Mouse (Mus musculus) MEL (cell line): ENCODE results near the gene Rest.
A peak's percentile ranks its signal among the peaks of the same experiment; 100 is the strongest.

Source experiments
- CTCF ChIP-seq, 3 experiments: IDR thresholded peaks in 2 of 3; conservative IDR thresholded peaks in 1 of 3; 2 replicates each; pipeline ENCODE4 v1.5.1; 2011 to 2012; ENCODE audit warnings: low read length in 3 of 3, low read depth in 2 of 3, mild to moderate bottlenecking in 2 of 3, improper control_type of control experiment in 1 of 3, inconsistent platforms in 1 of 3, mixed read lengths in 1 of 3, moderate library complexity in 1 of 3; ENCODE audit not compliant: control insufficient read depth in 1 of 3, insufficient read depth in 1 of 3, poor library complexity in 1 of 3, severe bottlenecking in 1 of 3
- EP300 ChIP-seq, 2 experiments: IDR thresholded peaks; 2 replicates each; pipeline ENCODE4 v1.6.1; 2011; ENCODE audit warnings: improper control_type of control experiment in 2 of 2, low read length in 2 of 2, low read depth in 1 of 2, mild to moderate bottlenecking in 1 of 2
- ETS1 ChIP-seq: IDR thresholded peaks from 2 replicates; pipeline ENCODE4 v1.6.1; 2012; ENCODE audit warnings: low read depth, mild to moderate bottlenecking, inconsistent platforms, low read length, improper control_type of control experiment, moderate library complexity
- GABPA ChIP-seq: IDR thresholded peaks from 2 replicates; pipeline ENCODE4 v1.6.1; 2012; ENCODE audit warnings: low read depth, mild to moderate bottlenecking, inconsistent platforms, low read length, improper control_type of control experiment, moderate library complexity
- GATA1 ChIP-seq: IDR thresholded peaks from 2 replicates; pipeline ENCODE4 v1.6.1; 2011; ENCODE audit warnings: low read depth, low read length, improper control_type of control experiment
- HCFC1 ChIP-seq: IDR thresholded peaks from 2 replicates; pipeline ENCODE4 v1.6.1; 2012; ENCODE audit warnings: low read depth, mild to moderate bottlenecking, inconsistent platforms, low read length, improper control_type of control experiment, moderate library complexity
- JUND ChIP-seq: IDR thresholded peaks from 2 replicates; pipeline ENCODE4 v1.6.1; 2011; ENCODE audit warnings: low read depth, mild to moderate bottlenecking, improper control_type of control experiment, low read length
- MAX ChIP-seq: IDR thresholded peaks from 2 replicates; pipeline ENCODE4 v1.6.1; 2011; ENCODE audit warnings: low read length, improper control_type of control experiment
- POLR2A ChIP-seq, 2 experiments: IDR thresholded peaks; 2 replicates each; pipeline ENCODE4 v1.6.1; 2011 to 2012; ENCODE audit warnings: low read length in 2 of 2, mild to moderate bottlenecking in 2 of 2, control low read depth in 1 of 2, improper control_type of control experiment in 1 of 2, low read depth in 1 of 2, moderate library complexity in 1 of 2; ENCODE audit not compliant: control insufficient read depth in 1 of 2, insufficient read depth in 1 of 2, poor library complexity in 1 of 2
- POLR2AphosphoS2 ChIP-seq: IDR thresholded peaks from 2 replicates; pipeline ENCODE4 v1.6.1; 2011; ENCODE audit warnings: low read length, improper control_type of control experiment
- POLR2AphosphoS5 ChIP-seq: IDR thresholded peaks from 2 replicates; pipeline ENCODE4 v1.6.1; 2012; ENCODE audit warnings: low read depth, borderline replicate concordance, mild to moderate bottlenecking, inconsistent platforms, low read length, moderate library complexity, mixed read lengths
- ZNF384 ChIP-seq: IDR thresholded peaks from 2 replicates; pipeline ENCODE4 v1.6.1; 2012; ENCODE audit warnings: low read depth, mild to moderate bottlenecking, inconsistent platforms, low read length, improper control_type of control experiment

DNA sequence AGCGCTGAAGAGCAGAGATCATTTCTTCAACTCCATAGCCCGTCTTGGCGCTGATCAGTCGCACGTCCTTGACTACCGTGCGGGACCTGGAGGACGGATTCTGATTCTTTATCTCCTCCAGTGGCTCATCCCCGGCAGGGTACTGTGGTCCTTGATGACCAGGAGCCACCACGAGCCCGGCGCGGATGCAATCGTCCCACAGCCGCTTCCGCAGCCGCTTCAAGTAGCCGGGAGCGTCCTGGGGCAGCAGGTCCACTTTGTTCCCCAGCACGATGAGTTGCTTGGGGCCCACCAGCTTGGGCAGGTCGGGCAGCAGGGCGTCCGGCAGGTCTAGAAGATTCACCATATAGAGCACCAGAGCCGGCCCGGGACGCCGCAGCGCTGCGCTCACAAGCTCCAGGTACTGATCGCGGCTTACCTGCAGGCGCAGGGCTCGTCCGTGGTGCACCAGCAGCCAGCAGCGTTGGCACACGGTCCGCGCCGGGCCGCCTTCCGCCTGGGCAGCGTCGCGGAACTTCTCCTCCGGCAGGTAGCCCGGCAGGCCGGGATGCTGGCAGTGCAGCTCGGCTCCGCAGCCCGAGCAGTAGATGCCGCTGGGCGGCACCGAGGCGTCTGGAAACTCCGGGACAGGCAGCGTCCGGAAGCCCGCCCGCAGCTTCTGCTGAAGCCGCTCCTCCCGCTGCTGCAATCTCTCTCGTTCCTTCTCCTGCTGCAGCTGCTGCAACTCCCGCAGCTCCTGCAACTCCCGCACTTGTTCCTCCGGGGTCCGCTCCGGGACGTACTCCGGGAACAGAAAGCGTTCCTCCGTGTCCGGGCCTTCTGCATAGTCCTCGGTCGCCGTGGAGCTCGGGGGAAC is 44.0 kb downstream of the Rest start:
- TF ChIP-seq GATA1 (no peak), CTCF (IDR thresholded peaks at IDR 0.05 in 2 of 3, conservative IDR thresholded peaks at IDR 0.05 in 1 of 3; ENCODE audit: control insufficient read depth in 1 of 3, insufficient read depth in 1 of 3, low read depth in 2 of 3, low read length in 3 of 3, poor library complexity in 1 of 3, severe bottlenecking in 1 of 3) (0 out of 6 replicates have a peak, but pooled peaks of 1 of the 3 experiments have one; percentile 1), HCFC1 (no peak), GABPA (no peak), ETS1 (no peak), JUND (no peak), POLR2A (IDR thresholded peaks at IDR 0.05; ENCODE audit: control insufficient read depth in 1 of 2, insufficient read depth in 1 of 2, low read depth in 1 of 2, low read length in 2 of 2, poor library complexity in 1 of 2) (no peak; a peak in 1 of 4 replicates), ZNF384 (no peak), EP300 (IDR thresholded peaks at IDR 0.05; ENCODE audit: low read depth in 1 of 2, low read length in 2 of 2) (no peak), MAX (no peak), POLR2AphosphoS5 (no peak), POLR2AphosphoS2 (no peak)
